Mouse (Mus musculus): ENCODE measurements at regions not wholly inside any gene's neighbourhood (a gene's known extent, or its start where the extent isn't known, plus 50 kb on each side); places are given as distances from the start of the nearest gene placed in this dataset.
"Not testable (repeated sequence)": the region's sequence is repeated elsewhere in the genome, so short reads cannot be mapped to it uniquely, and the experiment has no call there.

GRCm38 (mm10) chr13:3276130-3276529 is 261.7 kb upstream of the Gdi2 start:
- not testable (repeated sequence) for TF ChIP-seq CTCF (IDR thresholded peaks at IDR 0.05; ENCODE audit: control insufficient read depth, insufficient read depth, insufficient read length); MAX (IDR thresholded peaks at IDR 0.05); CEBPB (IDR thresholded peaks at IDR 0.05; ENCODE audit: low read depth); MYOD1 (IDR thresholded peaks at IDR 0.05; ENCODE audit: control insufficient read depth, insufficient read length, low read depth); USF1 (IDR thresholded peaks at IDR 0.05; ENCODE audit: low read depth); MYOG (IDR thresholded peaks at IDR 0.05; ENCODE audit: control insufficient read depth, extremely low read depth, insufficient read length); FOSL1 (IDR thresholded peaks at IDR 0.05; ENCODE audit: insufficient read depth, low read length, poor library complexity, severe bottlenecking)
